Mouse (Mus musculus) heart, postnatal 0 days (tissue): ENCODE measurements around the gene Frem1. TPM values are rescaled to one million over a fixed set of nuclear protein-coding genes. Genes with fewer than 3 reads are reported as not detected.

ENCODE experiments used
- ATAC-seq: fragments of 200-750 bp; cut with Nextera tagmentation; 2 replicates; pipeline ENCODE4 v1.8.0; 2017; ENCODE audit warnings: low read depth, moderate number of reproducible peaks, moderate library complexity; ENCODE audit not compliant: insufficient read depth
- DNase-seq: peaks from one replicate; pipeline ENCODE4 v3.0.0-alpha.2; 2016; ENCODE audit warnings: low spot score
- H3K27ac ChIP-seq: fragments of 300-500 bp; sonication (generic); 2 replicates; pipeline ENCODE4 v1.5.1; 2014; ENCODE audit warnings: low read depth, mild to moderate bottlenecking
- H3K27me3 ChIP-seq: fragments of 300-500 bp; sonication (generic); 2 replicates; pipeline ENCODE4 v1.6.1; 2014; ENCODE audit warnings: low read length, mixed read lengths; ENCODE audit not compliant: control insufficient read depth, insufficient read depth
- H3K36me3 ChIP-seq: fragments of 300-500 bp; sonication (generic); replicated peaks from 2 replicates; pipeline ENCODE4 v1.6.1; 2014; ENCODE audit warnings: low read length, mixed read lengths; ENCODE audit not compliant: control insufficient read depth, insufficient read depth
- H3K4me1 ChIP-seq: fragments of 300-500 bp; sonication (generic); 2 replicates; pipeline ENCODE4 v1.6.1; 2014; ENCODE audit warnings: antibody characterized with exemption; ENCODE audit not compliant: control insufficient read depth, insufficient read depth
- H3K4me2 ChIP-seq: fragments of 300-500 bp; sonication (generic); 2 replicates; pipeline ENCODE4 v1.6.1; 2014; ENCODE audit warnings: low read depth, mild to moderate bottlenecking, low read length, moderate library complexity
- H3K4me3 ChIP-seq: fragments of 300-500 bp; sonication (generic); 2 replicates; pipeline ENCODE4 v1.5.1; 2014; ENCODE audit warnings: low read depth, low read length
- H3K9ac ChIP-seq: fragments of 300-500 bp; sonication (generic); replicated peaks from 2 replicates; pipeline ENCODE4 v1.6.1; 2014; ENCODE audit warnings: low read depth, low read length, mixed read lengths
- H3K9me3 ChIP-seq: fragments of 300-500 bp; sonication (generic); replicated peaks from 2 replicates; pipeline ENCODE4 v1.6.1; 2016; ENCODE audit warnings: low read length; ENCODE audit not compliant: control insufficient read depth
- CTCF ChIP-seq: IDR thresholded peaks from 2 replicates; pipeline ENCODE4 v1.5.1; 2016; ENCODE audit warnings: antibody characterized with exemption, control low read depth, low read depth
- EP300 ChIP-seq: IDR thresholded peaks from 2 replicates; pipeline ENCODE4 v1.6.1; 2016; ENCODE audit warnings: antibody characterized with exemption, low read depth
- WGBS: fragments of 180-500 bp; shearing (Covaris S2); extraction: QIAGEN DNeasy Blood & Tissue Kit; methylation state at CpG from one replicate; pipeline ENCODE4 v1.1.7; 2014; 5-methylcytosine and 5-hydroxymethylcytosine counted together
- polyA plus RNA-seq: library from polyadenylated mRNA; unstranded; fragments of >200 nt; fragmentation: Nextera tagmentation; extraction: Ambion mirVana; gene quantifications from 2 replicates; pipeline ENCODE4 v1.2.1, GENCODE M21; 2015
- total RNA-seq: library from RNA; depleted of rRNA; stranded (reverse); fragments of >200 nt; gene quantifications from 2 replicates; pipeline ENCODE4 v1.2.3, GENCODE M21; 2014; ENCODE audit warnings: low replicate concordance

Frem1 gene
- total and polyA plus RNA-seq, 2 experiments from 2014 or later, result 1.1 to 10.3 TPM

DNA sequence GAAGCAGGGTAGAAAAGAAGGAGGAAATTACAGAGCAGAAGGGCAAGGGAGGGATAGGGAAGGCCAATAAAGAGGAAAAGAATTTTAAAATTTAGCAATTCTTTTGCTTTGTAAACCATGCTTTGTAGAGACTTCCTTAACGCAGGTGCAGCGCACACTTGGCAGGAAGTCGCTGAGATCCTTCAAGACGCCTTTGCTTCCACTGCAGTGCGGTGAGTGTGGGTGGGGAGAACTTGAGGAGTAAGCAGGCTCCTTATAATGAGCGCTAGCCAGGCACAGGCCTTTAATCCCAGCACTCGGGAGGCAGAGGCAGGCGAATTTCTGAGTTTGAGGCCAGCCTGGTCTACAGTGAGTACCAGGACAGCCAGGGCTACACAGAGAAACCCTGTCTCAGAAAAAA, 1.1 kb upstream of the Frem1 start:
- no peak overlapping the region for H3K9ac ChIP-seq
- DNase-seq, result no peak
- H3K4me2 ChIP-seq, result no peak overlapping the region
- WGBS, result 78% methylated on average over 8 of the region's 8 CpGs
- H3K4me3 ChIP-seq, result no peak overlapping the region
- H3K27me3 ChIP-seq, result no peaks in the 10 kb centered on the region
- no peak for TF ChIP-seq CTCF
- no peak for TF ChIP-seq EP300
- no peak for ATAC-seq
- no peaks in the 10 kb centered on the region for H3K9me3 ChIP-seq
- no peaks in the 10 kb centered on the region for H3K36me3 ChIP-seq
- H3K4me1 ChIP-seq, result no peaks in the 10 kb centered on the region
- H3K27ac ChIP-seq, result no peak overlapping the region

DNA sequence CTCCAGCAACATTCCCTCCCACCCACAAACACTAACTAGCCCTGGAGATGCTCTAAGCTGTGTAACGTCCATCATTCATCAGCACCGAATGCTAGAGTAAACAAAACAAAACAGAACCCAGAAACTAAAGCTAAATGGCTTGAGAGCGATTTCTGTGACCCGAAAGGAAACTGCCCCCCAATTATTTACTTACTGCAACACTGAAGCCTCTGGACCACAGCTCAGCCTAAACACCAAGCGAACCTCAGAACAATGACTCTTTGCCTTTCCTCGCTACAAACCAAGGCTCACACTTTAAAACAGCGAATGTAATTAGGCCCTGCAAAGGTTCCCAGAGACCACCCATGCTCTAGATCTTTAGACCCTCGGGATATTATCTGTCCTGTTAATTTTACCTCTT, 963 bp downstream of the Frem1 start:
- Histone ChIP-seq H3K27me3 (no peaks in the 10 kb centered on the region), H3K4me3 (peak overlapping the region; percentile 47), H3K9ac (peak overlapping the region; percentile 40), H3K9me3 (no peaks in the 10 kb centered on the region), H3K36me3 (no peaks in the 10 kb centered on the region), H3K4me2 (peak overlapping the region; percentile 65), H3K4me1 (no peaks in the 10 kb centered on the region), H3K27ac (no peak overlapping the region)
- TF ChIP-seq CTCF, result no peak
- no peak for TF ChIP-seq EP300
- ATAC-seq, result no peak
- no peak for DNase-seq
- 28% methylated on average over 8 of the region's 8 CpGs for WGBS

DNA sequence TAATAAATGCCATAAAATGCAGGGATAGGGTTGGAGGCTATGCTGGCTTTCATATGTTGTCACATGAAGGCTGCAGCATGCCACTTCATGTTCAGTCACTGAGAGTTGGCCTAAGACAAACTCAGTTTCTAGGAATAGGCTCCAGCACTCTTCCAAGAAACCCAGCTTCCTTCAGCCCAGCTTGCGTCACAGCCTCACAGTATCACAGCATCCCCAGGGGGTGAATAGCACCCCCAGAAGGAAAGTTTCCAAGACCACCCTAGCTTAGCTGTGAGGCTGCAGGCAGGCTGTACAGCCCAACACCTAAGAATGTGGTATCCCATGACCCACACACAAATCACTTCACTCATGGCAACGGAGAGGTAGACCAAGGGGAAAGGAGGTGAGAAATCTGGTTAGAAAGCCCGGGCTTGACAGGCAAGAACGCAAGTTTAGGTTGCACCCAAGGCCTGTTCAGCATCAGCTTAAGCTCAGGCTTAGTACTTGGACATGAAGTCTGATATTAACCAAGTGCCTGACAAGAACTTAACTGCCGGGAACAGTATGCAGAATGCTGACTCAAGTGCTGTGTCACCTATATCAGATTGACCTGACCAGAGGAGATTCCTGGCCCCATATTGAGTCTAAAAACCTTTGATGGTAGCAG, 1.9 kb downstream of the Frem1 start:
- H3K9me3 ChIP-seq, result no peaks in the 10 kb centered on the region
- 40% methylated on average over 5 of the region's 5 CpGs for WGBS
- H3K4me1 ChIP-seq, result no peaks in the 10 kb centered on the region
- no peaks in the 10 kb centered on the region for H3K36me3 ChIP-seq
- TF ChIP-seq EP300, result no peak
- H3K9ac ChIP-seq, result no peak overlapping the region
- no peak overlapping the region for H3K27ac ChIP-seq
- H3K27me3 ChIP-seq, result no peaks in the 10 kb centered on the region
- H3K4me2 ChIP-seq, result peak overlapping the region; percentile 65
- no peak for DNase-seq
- no peak; the same call in 1 of the 2 replicates for ATAC-seq
- peak overlapping the region; percentile 16; the same call in 1 of the 2 replicates for H3K4me3 ChIP-seq

DNA sequence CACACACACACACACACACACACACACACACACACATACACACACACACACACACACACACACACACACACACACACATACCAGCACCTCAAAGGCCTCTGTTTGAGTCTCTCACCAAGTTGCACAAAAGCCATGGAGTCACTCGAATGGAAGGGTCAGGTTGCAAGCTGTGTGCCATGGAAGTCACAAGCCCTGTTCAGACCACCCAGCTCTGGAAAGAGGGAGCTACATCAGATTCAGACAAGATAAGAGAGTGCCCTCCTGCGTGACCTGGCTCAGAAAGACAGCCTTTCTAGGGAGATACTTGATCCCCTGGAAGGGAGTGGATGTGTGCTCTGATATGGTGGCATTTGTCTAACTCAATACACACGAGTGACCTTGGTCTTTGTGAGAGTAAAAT, 2.9 kb downstream of the Frem1 start:
- H3K4me3 ChIP-seq, result no peak overlapping the region
- TF ChIP-seq EP300 (no peak), CTCF (no peak)
- no peaks in the 10 kb centered on the region for H3K27me3 ChIP-seq
- 80% methylated on average over 3 of the region's 3 CpGs for WGBS
- H3K4me2 ChIP-seq, result no peak overlapping the region
- ATAC-seq (no peak), DNase-seq (no peak)
- no peaks in the 10 kb centered on the region for H3K4me1 ChIP-seq
- no peak overlapping the region for H3K9ac ChIP-seq
- H3K27ac ChIP-seq, result no peak overlapping the region
- no peaks in the 10 kb centered on the region for H3K9me3 ChIP-seq
- H3K36me3 ChIP-seq, result no peaks in the 10 kb centered on the region

DNA sequence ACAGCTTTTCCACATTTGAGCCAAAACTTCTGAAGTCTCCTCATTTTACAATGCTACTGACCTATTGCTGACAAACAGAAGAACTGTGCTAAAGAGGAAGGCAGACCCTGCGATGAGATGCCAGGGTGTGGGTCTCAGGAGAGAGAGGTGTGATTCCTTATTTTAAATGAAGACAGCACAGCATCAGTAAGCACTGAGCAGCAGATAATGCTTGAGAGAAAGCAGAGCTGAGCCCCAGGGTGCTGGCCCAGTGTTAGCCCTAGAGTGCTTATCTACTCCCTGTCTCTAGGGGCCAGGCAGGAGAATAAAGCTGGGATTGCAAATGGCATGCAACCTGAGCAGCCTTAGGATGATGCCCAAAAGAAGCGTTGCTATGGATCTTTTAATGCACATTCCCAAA, 3.6 kb downstream of the Frem1 start:
- DNase-seq, result no peak
- Histone ChIP-seq H3K36me3 (no peaks in the 10 kb centered on the region), H3K4me1 (no peaks in the 10 kb centered on the region), H3K27ac (no peak overlapping the region), H3K9ac (no peak overlapping the region), H3K4me3 (no peak overlapping the region), H3K27me3 (no peaks in the 10 kb centered on the region), H3K9me3 (no peaks in the 10 kb centered on the region), H3K4me2 (no peak overlapping the region)
- 16% methylated on average over 2 of the region's 2 CpGs for WGBS
- TF ChIP-seq CTCF (no peak), EP300 (no peak)
- no peak for ATAC-seq

DNA sequence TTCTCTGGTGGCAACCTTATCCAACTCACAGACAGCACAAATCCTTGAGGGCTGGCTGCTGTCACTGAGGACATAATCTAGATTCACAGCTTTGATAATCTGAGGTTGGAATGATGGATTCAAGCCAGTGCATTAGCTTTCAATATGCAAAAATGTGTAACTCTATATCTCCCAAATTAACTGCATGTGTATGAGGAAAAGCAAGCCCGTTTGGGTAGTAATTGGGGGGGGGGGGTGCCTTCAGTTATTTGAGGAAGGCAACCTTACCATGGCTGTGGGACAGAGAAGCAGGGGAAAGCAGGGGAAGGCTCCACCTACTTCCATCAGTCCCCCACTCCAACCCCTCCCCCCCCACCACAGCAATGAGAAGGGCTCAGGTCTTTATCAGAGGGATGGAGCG, 5.3 kb downstream of the Frem1 start:
- no peak overlapping the region for H3K4me3 ChIP-seq
- TF ChIP-seq CTCF (no peak), EP300 (no peak)

More for the DNA sequence above, 5.3 kb downstream of the Frem1 start:
- Histone ChIP-seq H3K36me3 (no peaks in the 10 kb centered on the region), H3K4me1 (no peaks in the 10 kb centered on the region), H3K9ac (no peak overlapping the region), H3K27me3 (no peaks in the 10 kb centered on the region), H3K9me3 (no peaks in the 10 kb centered on the region), H3K4me2 (no peak overlapping the region), H3K27ac (no peak overlapping the region)
- DNase-seq, result no peak
- no peak for ATAC-seq
- WGBS, result 46% methylated on average over 2 of the region's 2 CpGs
